Mouse (Mus musculus): ENCODE measurements around the gene Akap5. TPM values are rescaled to one million over a fixed set of nuclear protein-coding genes. Genes with fewer than 3 reads are reported as not detected.

The Akap5 gene
- polyA plus RNA-seq, 1 experiment, result 0.01 TPM

DNA sequence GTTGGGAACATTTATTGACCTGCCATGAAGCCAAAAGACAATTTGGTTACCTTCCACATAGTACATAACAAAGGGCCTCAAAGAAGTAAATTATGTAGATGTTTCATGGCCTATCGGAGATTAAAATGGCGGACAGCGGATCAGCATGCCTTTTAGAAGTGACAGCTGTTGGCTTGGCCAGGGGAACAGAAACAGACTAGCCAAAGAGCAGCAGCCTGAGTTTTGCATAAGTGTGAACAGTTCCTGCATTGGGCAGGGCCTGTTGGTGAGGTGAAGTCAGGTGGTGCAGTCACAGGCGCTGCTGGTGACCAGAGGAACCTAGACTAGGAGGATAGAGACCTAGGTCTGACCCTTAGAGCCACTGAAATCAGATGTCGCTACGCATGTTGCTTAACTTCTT is 52.4 kb downstream of the Akap5 start:
- TF ChIP-seq GATA1 (IDR thresholded peaks at IDR 0.05; ENCODE audit: low read length) (no peak), TAL1 (IDR thresholded peaks at IDR 0.05; ENCODE audit: low read length) (no peak)
- Histone ChIP-seq H3K4me3 (replicated peaks) (no peak overlapping the region), H3K27me3 (ENCODE audit: control insufficient read depth) (no peaks in the 10 kb centered on the region), H3K4me1 (ENCODE audit: control insufficient read depth) (peaks cover 75% of the 10 kb centered on the region), H3K9me3 (ENCODE audit: control insufficient read depth, low read length) (no peaks in the 10 kb centered on the region), H3K36me3 (ENCODE audit: control insufficient read depth) (peaks cover 45% of the 10 kb centered on the region)

- Histone ChIP-seq H3K27me3 (ENCODE audit: control insufficient read depth) (no peaks in the 10 kb centered on the region), H3K4me1 (ENCODE audit: control insufficient read depth) (peaks cover 69% of the 10 kb centered on the region), H3K9me3 (ENCODE audit: control insufficient read depth, low read length) (no peaks in the 10 kb centered on the region), H3K36me3 (ENCODE audit: control insufficient read depth) (peaks cover 42% of the 10 kb centered on the region), H3K4me3 (replicated peaks) (no peak overlapping the region)
- no peak for TF ChIP-seq GATA1 (IDR thresholded peaks at IDR 0.05; ENCODE audit: low read length)
- no peak for TF ChIP-seq TAL1 (IDR thresholded peaks at IDR 0.05; ENCODE audit: low read length)
These were observed 53.0 kb downstream of the Akap5 start for GRCm38 (mm10) chr12:76377726-76378125.

- peaks cover 44% of the 10 kb centered on the region for H3K36me3 ChIP-seq (ENCODE audit: control insufficient read depth)
- no peak overlapping the region for H3K4me3 ChIP-seq (replicated peaks)
- TF ChIP-seq GATA1 (IDR thresholded peaks at IDR 0.05; ENCODE audit: low read length) (no peak), TAL1 (IDR thresholded peaks at IDR 0.05; ENCODE audit: low read length) (no peak)
- H3K4me1 ChIP-seq (ENCODE audit: control insufficient read depth), result peaks cover 63% of the 10 kb centered on the region
- no peaks in the 10 kb centered on the region for H3K9me3 ChIP-seq (ENCODE audit: control insufficient read depth, low read length)
- H3K27me3 ChIP-seq (ENCODE audit: control insufficient read depth), result no peaks in the 10 kb centered on the region
These were observed 53.9 kb downstream of the Akap5 start for GRCm38 (mm10) chr12:76378556-76378955.

DNA sequence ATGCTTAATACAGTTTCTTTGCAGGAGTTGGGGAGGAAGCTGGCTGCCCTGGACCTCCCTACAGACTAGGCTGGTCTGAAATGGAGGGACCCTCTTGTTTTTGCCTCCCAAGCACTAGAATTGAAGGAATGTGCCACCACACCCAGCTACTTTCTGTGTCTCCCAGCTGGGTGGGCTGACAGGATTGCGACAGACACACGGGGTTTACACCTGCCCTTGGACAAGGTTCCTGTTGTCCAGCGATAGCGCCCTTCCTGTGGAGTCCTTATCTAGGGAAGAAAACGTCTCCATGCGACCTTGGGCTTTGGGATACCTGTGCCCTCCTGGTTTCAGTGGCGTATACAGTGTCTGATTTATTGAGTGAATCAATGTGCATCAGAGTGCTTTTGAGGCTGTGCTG is 55.5 kb downstream of the Akap5 start:
- peaks cover 47% of the 10 kb centered on the region for H3K4me1 ChIP-seq (ENCODE audit: control insufficient read depth)
- H3K4me3 ChIP-seq (replicated peaks), result no peak overlapping the region
- no peaks in the 10 kb centered on the region for H3K27me3 ChIP-seq (ENCODE audit: control insufficient read depth)
- H3K9me3 ChIP-seq (ENCODE audit: control insufficient read depth, low read length), result no peaks in the 10 kb centered on the region
- TF ChIP-seq GATA1 (IDR thresholded peaks at IDR 0.05; ENCODE audit: low read length), result no peak
- no peak for TF ChIP-seq TAL1 (IDR thresholded peaks at IDR 0.05; ENCODE audit: low read length)
- peaks cover 52% of the 10 kb centered on the region for H3K36me3 ChIP-seq (ENCODE audit: control insufficient read depth)

Other genes with a start within 250 kb of the Akap5 start
- gene Esr2, start 147.6 kb upstream of the Akap5 start, polyA plus RNA-seq (2012), result not detected in 2 replicates
- gene Tex21, start 78.1 kb upstream of the Akap5 start, polyA plus RNA-seq (2012), result not detected in 2 replicates
- gene Mthfd1, start 69.6 kb upstream of the Akap5 start, polyA plus RNA-seq (2012), result 5.1 and 6.5 TPM in 2 replicates
- gene Zbtb25, start 44.7 kb downstream of the Akap5 start, polyA plus RNA-seq (2012), result 0.29 and 0.59 TPM in 2 replicates
- gene Zbtb1, start 45.4 kb downstream of the Akap5 start, polyA plus RNA-seq (2012), result 0.10 and 0.14 TPM in 2 replicates
- gene Hspa2, start 79.3 kb downstream of the Akap5 start, polyA plus RNA-seq (2012), result 0.20 and 0.27 TPM in 2 replicates
- gene Ppp1r36, start 92.6 kb downstream of the Akap5 start, polyA plus RNA-seq (2012), result not detected in 2 replicates
- 0.02 and 0.05 TPM in 2 replicates for gene Plekhg3, start 206.0 kb downstream of the Akap5 start, polyA plus RNA-seq (2012)

Measured in erythroblast, embryonic 14.5 days (primary cell).